Mouse (Mus musculus) hindbrain, embryonic 10.5 days (tissue): Measurements from ENCODE around the gene Azi2. TPM values are rescaled to one million over a fixed set of nuclear protein-coding genes. Genes with fewer than 3 reads are reported as not detected.

Experiments used
- DNase-seq: peaks from one replicate; pipeline ENCODE4 v3.0.0-alpha.2; 2017; ENCODE audit warnings: low spot score
- H3K27ac ChIP-seq: fragments of 300-500 bp; sonication (generic); 2 replicates; pipeline ENCODE4 v1.5.1; 2016; ENCODE audit warnings: mild to moderate bottlenecking, moderate library complexity
- H3K27me3 ChIP-seq: fragments of 300-500 bp; sonication (generic); 2 replicates; pipeline ENCODE4 v1.6.1; 2016; ENCODE audit warnings: mild to moderate bottlenecking; ENCODE audit not compliant: poor library complexity, insufficient read depth, severe bottlenecking
- H3K36me3 ChIP-seq: fragments of 300-500 bp; sonication (generic); 2 replicates; pipeline ENCODE4 v1.6.1; 2016; ENCODE audit warnings: mild to moderate bottlenecking, moderate library complexity
- H3K4me1 ChIP-seq: fragments of 300-500 bp; sonication (generic); replicated peaks from 2 replicates; pipeline ENCODE4 v1.6.1; 2016; ENCODE audit warnings: mild to moderate bottlenecking
- H3K4me3 ChIP-seq: fragments of 300-500 bp; sonication (generic); 2 replicates; pipeline ENCODE4 v1.5.1; 2016; ENCODE audit warnings: mild to moderate bottlenecking, moderate library complexity
- H3K9me3 ChIP-seq: fragments of 300-500 bp; sonication (generic); 2 replicates; pipeline ENCODE4 v1.6.1; 2016; ENCODE audit warnings: mild to moderate bottlenecking, moderate library complexity
- WGBS: fragments of 180-500 bp; shearing (Covaris S2); methylation state at CpG from one replicate; pipeline ENCODE4 v1.1.7; 2016; 5-methylcytosine and 5-hydroxymethylcytosine counted together
- polyA plus RNA-seq: library from polyadenylated mRNA; unstranded; fragments of >200 nt; fragmentation: Nextera tagmentation; extraction: Ambion mirVana; gene quantifications from 2 replicates; pipeline ENCODE4 v1.2.1, GENCODE M21; 2016

Azi2 gene
- polyA plus RNA-seq, 1 experiment from 2014 or later: 63.7 TPM

DNA sequence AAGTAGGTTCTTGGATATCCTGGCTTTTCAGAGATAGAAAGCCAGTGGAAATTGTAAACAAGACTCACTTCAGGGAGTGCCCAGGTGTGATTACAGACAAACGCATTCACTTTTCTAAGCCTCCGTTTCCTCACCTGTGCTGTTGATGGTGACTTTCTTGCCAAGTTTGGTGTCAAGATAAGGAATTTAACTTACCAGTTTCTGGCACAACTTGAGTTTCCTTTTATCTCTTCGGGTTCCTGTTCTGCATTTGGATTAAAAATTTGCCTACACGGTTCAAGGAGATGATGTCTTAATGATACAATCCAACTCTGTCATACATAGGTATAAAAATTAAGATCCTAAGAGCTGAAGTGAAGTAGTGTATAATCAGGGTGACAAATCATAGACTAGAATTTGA is 2.4 kb downstream of the Azi2 start:
- peaks cover 11% of the 10 kb centered on the region for H3K36me3 ChIP-seq
- H3K4me1 ChIP-seq: peaks cover 15% of the 10 kb centered on the region
- no peaks in the 10 kb centered on the region for H3K9me3 ChIP-seq
- no peak overlapping the region for H3K27ac ChIP-seq
- no peak overlapping the region for H3K4me3 ChIP-seq
- no peak for DNase-seq
- 93% methylated on average over 4 of the region's 4 CpGs for WGBS
- no peaks in the 10 kb centered on the region for H3K27me3 ChIP-seq

DNA sequence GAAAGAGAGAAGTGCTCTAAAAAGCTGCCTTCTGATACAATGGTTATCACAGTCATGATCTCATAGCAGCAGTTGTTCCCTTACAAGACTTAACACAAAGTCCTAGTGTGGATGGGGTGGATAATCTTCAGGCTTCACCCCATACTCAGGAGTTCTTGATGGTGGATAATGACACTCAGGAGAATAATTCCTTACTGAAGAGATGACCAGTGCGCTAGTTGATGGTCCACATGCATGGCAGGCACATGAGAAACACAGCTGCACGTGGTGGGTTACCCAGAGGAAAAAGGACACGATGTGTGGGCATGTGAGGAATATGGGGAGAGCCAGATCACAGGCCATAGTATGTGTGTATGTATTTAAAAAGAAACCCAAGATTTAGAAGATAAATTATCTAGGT is 3.3 kb downstream of the Azi2 start:
- Histone ChIP-seq H3K27ac (no peak overlapping the region), H3K27me3 (no peaks in the 10 kb centered on the region), H3K4me1 (peaks cover 15% of the 10 kb centered on the region), H3K4me3 (no peak overlapping the region), H3K36me3 (peaks cover 16% of the 10 kb centered on the region), H3K9me3 (no peaks in the 10 kb centered on the region)
- WGBS: 93% methylated on average over 3 of the region's 3 CpGs
- no peak for DNase-seq

DNA sequence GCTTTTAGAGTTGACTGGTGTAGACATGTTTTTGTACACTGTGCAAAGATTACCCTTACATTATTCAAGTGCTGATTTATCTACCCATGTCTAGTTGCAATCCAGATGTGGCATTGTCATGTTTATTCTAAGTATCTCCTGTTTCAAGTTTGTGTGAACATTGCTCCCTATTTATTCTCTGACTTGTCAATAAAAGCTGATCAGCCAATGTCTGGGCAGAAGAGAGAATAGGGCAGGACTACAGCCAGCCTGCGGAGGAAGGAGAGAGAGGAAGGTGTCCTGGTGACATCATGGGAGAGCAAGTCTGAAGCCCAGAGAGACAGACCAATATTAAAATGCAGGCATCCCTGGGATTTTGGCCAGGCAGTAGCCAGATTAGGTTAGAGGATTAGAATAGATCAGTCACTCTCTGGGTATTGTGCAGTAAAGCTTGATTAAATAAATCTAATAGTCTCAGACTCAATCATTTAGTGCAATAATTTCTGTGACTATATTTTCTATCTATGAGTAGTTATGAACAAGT is 4.8 kb downstream of the Azi2 start:
- WGBS: 73% methylated on average over 1 of the region's 1 CpGs
- H3K27me3 ChIP-seq: no peaks in the 10 kb centered on the region
- H3K9me3 ChIP-seq: no peaks in the 10 kb centered on the region
- no peak for DNase-seq
- H3K27ac ChIP-seq: no peak overlapping the region
- H3K36me3 ChIP-seq: peaks cover 27% of the 10 kb centered on the region
- H3K4me3 ChIP-seq: no peak overlapping the region
- peaks cover 15% of the 10 kb centered on the region for H3K4me1 ChIP-seq

DNA sequence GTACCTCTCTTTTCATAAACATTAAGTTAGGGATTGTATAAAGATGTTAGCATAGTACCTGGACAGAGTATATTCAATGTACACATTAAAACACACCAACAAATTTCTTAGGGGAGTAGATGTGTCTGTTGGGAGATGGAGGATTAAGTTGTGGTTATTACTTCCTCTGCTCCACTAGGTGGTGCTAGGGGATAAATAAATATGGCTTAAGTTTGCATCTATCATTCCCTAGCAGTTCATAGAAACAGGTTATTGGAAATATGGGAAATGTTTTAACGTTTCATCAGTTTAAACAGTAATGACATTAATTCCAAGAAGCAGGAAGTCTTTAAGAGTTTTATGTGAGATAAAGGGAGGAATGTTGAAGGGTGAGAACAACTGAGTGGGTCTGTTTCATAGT is 13.0 kb downstream of the Azi2 start:
- Histone ChIP-seq H3K36me3 (peaks cover 63% of the 10 kb centered on the region), H3K4me3 (no peak overlapping the region), H3K9me3 (no peaks in the 10 kb centered on the region), H3K27ac (no peak overlapping the region), H3K4me1 (no peaks in the 10 kb centered on the region), H3K27me3 (no peaks in the 10 kb centered on the region)
- 60% methylated on average over 1 of the region's 1 CpGs for WGBS
- no peak for DNase-seq

DNA sequence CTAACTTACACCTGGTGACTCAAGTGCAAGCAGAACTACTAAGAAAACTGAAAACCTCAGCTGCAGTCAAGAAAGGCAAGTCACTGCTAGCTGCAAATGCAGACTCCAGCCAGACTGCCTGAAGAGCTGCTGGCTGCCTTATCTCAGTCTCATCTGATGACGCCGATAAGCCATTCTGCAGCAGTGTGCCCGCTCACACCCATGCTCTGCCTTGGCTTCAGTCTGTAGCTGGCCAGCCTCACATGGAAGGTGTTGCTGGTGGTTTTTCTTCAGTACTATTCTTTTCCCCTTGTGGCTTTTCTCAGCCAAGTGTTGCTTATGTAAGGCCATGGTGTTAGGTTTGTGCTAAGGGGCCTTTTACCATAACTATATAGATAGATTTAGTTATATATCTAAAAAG is 18.8 kb downstream of the Azi2 start:
- DNase-seq: no peak
- H3K9me3 ChIP-seq: no peaks in the 10 kb centered on the region
- no peaks in the 10 kb centered on the region for H3K27me3 ChIP-seq
- H3K4me3 ChIP-seq: no peak overlapping the region
- peaks cover 66% of the 10 kb centered on the region for H3K36me3 ChIP-seq
- H3K27ac ChIP-seq: no peak overlapping the region
- 90% methylated on average over 3 of the region's 3 CpGs for WGBS
- no peaks in the 10 kb centered on the region for H3K4me1 ChIP-seq

DNA sequence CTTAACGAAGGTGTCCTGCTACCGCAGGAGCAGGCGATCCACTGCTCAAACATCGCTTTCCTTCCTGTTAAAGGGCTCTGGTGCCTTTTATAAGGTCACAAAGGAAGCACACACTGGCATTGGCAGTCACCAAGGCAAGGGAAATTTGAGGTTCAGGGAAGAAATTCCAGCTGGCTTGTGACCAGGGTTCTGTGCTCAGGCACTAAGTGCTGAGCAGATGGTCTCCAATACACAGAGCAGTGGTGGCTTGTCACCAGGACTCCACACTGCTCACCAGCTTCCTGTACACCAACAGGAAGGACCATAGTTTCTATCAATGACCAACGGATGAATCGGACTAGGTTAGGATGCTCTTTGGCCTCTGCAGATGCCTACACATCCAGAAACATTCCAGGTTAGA is 30.1 kb downstream of the Azi2 start:
- H3K27ac ChIP-seq: no peak overlapping the region
- H3K36me3 ChIP-seq: peaks cover 56% of the 10 kb centered on the region
- 94% methylated on average over 6 of the region's 6 CpGs for WGBS
- no peaks in the 10 kb centered on the region for H3K27me3 ChIP-seq
- no peaks in the 10 kb centered on the region for H3K9me3 ChIP-seq
- H3K4me3 ChIP-seq: no peak overlapping the region
- H3K4me1 ChIP-seq: no peaks in the 10 kb centered on the region
- DNase-seq: no peak

DNA sequence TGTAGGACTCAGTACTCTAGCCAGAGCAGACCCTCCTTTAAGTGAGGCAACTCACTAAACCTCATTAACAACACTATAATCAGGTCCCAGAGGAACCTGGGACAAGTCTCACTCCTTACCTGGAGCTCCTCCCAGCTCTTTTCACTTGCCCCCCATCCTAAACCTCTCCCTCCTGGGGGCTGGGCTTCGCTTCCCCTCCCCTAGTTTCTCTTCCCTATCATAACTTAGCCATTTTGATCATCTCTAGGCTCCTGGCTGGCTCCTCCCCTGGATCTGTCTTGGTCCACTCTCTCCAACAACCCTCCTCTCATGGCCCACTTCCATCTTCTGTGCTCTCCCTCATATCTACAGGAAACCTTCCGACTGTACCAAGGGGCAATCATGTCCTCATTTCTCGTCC is 31.0 kb downstream of the Azi2 start:
- 87% methylated on average over 3 of the region's 3 CpGs for WGBS
- no peak overlapping the region for H3K27ac ChIP-seq
- H3K36me3 ChIP-seq: peaks cover 50% of the 10 kb centered on the region

DNA sequence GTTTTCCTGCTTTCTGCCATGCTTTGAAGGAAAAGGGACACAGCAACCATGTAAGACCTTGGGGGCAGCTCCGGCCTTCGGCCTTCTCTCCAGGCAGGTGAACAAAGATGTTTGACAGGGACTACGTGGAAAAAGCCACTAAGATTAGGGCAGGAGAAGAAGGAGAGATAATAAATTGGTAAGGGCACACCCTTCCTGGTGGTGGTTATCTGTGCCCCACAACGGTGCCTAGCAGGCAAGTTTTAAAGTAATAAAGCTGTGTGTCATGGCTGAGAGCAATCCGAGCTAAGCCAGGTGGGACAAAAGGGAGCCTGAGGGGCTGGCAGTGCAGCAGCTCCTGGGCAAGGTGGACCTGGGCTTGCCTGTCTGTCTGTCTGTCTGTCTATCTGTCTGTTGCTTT is 31.8 kb downstream of the Azi2 start:
- no peak overlapping the region for H3K27ac ChIP-seq
- H3K4me3 ChIP-seq: no peak overlapping the region
- no peak for DNase-seq
- no peaks in the 10 kb centered on the region for H3K4me1 ChIP-seq
- peaks cover 42% of the 10 kb centered on the region for H3K36me3 ChIP-seq
- WGBS: 91% methylated on average over 5 of the region's 5 CpGs
- no peaks in the 10 kb centered on the region for H3K9me3 ChIP-seq
- no peaks in the 10 kb centered on the region for H3K27me3 ChIP-seq

More for the DNA sequence above, 31.0 kb downstream of the Azi2 start:
- no peaks in the 10 kb centered on the region for H3K9me3 ChIP-seq
- no peaks in the 10 kb centered on the region for H3K27me3 ChIP-seq
- H3K4me3 ChIP-seq: no peak overlapping the region
- DNase-seq: no peak
- H3K4me1 ChIP-seq: no peaks in the 10 kb centered on the region

DNA sequence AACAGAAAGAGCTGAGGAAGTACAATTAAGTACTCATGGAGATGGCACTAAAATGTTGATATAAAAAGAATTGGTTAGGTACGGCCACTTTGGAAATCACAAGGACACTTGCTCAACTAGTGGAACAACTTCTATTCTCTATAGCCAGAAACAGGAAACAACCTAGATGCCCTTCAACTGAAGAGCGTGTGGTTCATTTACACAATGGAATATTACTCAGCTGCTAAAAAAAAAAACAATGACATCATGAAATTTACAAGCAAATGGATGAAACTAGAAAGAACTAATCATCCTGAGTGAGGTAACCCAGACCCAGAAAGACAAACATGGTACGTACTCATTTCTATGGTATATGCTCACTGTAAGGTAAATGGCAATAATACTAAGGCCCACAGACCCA is 33.1 kb downstream of the Azi2 start:
- Histone ChIP-seq H3K27ac (no peak overlapping the region), H3K4me1 (no peaks in the 10 kb centered on the region), H3K27me3 (no peaks in the 10 kb centered on the region), H3K9me3 (no peaks in the 10 kb centered on the region), H3K4me3 (no peak overlapping the region), H3K36me3 (peaks cover 29% of the 10 kb centered on the region)
- WGBS: 94% methylated on average over 3 of the region's 3 CpGs
- DNase-seq: no peak

DNA sequence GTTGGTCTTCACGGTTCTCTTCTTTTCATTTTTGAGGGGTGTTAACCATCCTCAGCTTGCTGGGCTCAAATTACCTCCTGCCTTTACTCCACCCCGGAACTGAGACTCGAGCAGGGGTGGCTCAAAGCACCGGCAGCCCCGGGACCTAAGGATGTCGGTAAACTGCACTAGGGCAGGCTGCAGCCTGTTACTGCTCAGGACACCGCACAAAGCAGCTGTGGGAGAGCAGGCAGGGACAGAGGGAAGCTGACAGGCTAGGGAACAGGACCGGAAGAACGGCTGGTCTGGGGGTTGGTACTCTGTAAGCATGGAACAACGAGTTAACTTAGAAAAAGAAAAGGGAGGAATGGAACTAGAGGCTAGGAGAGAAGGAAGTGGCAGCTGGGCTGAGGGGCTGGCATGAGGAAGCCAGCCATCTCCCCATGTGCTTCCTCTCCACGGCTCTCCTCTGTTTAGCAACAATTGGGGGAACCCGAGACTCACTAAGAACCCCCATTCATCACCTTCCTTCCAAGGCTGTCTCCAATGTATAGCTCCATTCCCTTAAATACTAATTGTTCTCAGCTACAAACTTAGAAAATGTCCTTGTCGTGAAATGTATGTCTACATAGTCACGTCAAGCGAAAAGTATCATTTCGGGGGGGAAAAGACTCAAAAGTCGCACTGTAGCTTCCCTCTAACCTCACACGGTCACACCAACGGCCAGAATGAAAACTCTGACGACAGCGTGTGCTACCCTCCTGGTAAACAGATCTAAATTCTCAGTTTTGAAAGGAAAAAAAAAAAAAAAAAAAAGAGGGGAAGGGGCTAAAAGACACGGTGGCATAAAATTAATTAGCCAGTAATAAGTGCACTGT is 42.5 kb downstream of the Azi2 start:
- Histone ChIP-seq H3K36me3 (no peaks in the 10 kb centered on the region), H3K4me1 (peaks cover 8% of the 10 kb centered on the region), H3K27ac (peak overlapping the region; percentile 57), H3K27me3 (no peaks in the 10 kb centered on the region), H3K4me3 (peak overlapping the region; percentile 25), H3K9me3 (no peaks in the 10 kb centered on the region)
- 36% methylated on average over 22 of the region's 22 CpGs for WGBS
- DNase-seq: peak; percentile 30

DNA sequence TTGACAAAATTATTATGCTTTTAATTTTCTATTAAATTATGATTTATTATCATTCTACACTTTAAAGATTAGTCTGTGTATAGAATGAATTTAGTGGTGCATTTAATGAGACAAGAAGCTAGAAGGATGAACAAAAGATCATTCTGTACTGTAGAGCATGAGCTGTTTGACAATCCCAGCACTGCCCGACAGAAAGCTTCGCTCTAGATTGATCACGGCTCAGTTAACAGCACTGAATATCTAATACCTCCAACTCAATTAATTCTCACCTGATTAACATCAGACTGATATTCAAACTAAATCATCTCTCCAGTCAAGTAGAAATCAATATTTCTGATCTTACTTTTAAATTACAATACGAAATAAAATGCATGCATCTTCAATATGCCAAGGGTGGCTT is 43.5 kb downstream of the Azi2 start:
- no peaks in the 10 kb centered on the region for H3K27me3 ChIP-seq
- no peak for DNase-seq
- H3K27ac ChIP-seq: no peak overlapping the region
- no peaks in the 10 kb centered on the region for H3K36me3 ChIP-seq
- peaks cover 8% of the 10 kb centered on the region for H3K4me1 ChIP-seq
- WGBS: 79% methylated on average over 4 of the region's 4 CpGs
- H3K9me3 ChIP-seq: no peaks in the 10 kb centered on the region
- no peak overlapping the region for H3K4me3 ChIP-seq

DNA sequence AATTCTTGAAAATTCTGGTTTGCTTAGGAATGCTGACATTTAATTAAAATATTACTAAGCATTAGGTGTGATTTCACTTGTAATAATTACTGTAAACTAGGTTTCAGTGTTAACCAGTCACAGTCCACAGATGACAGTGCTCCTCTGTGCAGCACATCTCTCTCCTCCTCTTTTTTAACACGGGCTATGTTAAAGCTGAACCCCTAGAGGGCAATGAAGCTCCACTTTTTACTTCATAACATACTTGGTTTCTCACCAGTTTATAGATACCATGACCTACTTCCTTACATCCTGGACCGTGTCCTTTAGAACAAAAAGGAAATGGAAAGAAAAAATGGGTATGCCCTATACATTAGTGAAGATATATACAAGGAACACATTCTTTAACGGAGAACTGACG is 59.1 kb downstream of the Azi2 start:
- no peaks in the 10 kb centered on the region for H3K9me3 ChIP-seq
- H3K4me1 ChIP-seq: 0 out of 2 replicates have a peak, but pooled peaks cover 5% of the 10 kb centered on the region
- H3K36me3 ChIP-seq: no peaks in the 10 kb centered on the region
- H3K4me3 ChIP-seq: no peak overlapping the region
- no peak for DNase-seq
- no peak overlapping the region for H3K27ac ChIP-seq
- H3K27me3 ChIP-seq: no peaks in the 10 kb centered on the region
- 69% methylated on average over 4 of the region's 4 CpGs for WGBS

DNA sequence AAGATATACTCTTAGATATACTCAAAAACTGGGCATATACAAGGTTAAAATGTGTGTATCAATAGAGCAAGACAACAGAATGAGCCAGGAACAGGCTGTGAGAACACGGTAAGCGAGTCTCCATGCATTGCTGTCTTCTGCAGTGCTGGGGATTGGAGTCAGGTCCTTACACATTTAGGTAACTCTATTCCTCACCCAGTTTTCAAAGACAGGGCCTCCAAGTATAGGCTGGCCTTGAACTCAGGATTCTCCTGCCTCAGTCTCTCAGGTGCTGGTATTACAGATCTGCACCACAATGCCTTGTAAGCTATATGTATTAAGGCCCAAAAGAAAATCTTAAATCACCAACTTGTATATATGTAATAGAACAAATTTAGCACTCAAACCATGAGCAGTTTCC is 60.2 kb downstream of the Azi2 start:
- 0 out of 2 replicates have a peak, but pooled peaks cover 5% of the 10 kb centered on the region for H3K4me1 ChIP-seq
- H3K4me3 ChIP-seq: no peak overlapping the region
- DNase-seq: no peak
- no peaks in the 10 kb centered on the region for H3K36me3 ChIP-seq
- H3K27me3 ChIP-seq: no peaks in the 10 kb centered on the region
- WGBS: 97% methylated on average over 2 of the region's 2 CpGs
- H3K27ac ChIP-seq: no peak overlapping the region
- H3K9me3 ChIP-seq: no peaks in the 10 kb centered on the region
